In genomic region chr7:81934267-81934745, GRCm38 (mm10) we compare ENCODE assay signal across 8 mouse cellular contexts. TPM values are rescaled to one million over a fixed set of nuclear protein-coding genes. Genes with fewer than 3 reads are reported as not detected.
DNase-seq lines count a peak whose midpoint lies in the region; ATAC-seq lines count a peak whose summit lies in the region.

Gene Hdgfl3, minus strand, starts transcription at chr7:81934473.

- under 1% methylated on average over 62 of the region's 63 CpGs for WGBS in hindbrain, embryonic 13.5 days
- WGBS in lung, embryonic 16.5 days: under 1% methylated on average over 37 of the region's 63 CpGs

- peak within 1 kb of the TSS; percentile 99 for H3K27ac ChIP-seq in hindbrain, embryonic 13.5 days
- peak within 1 kb of the TSS; percentile 50 for H3K27ac ChIP-seq in lung, embryonic 16.5 days (ENCODE audit: low read length)

- ATAC-seq in hindbrain, embryonic 13.5 days (ENCODE audit: low FRiP score): peak; percentile 90
- ATAC-seq in lung, embryonic 16.5 days (ENCODE audit: low read depth): peak; percentile 89

- H3K4me1 ChIP-seq in hindbrain, embryonic 13.5 days (replicated peaks): peaks cover 45% of the 10 kb centered on the region
- no peaks in the 10 kb centered on the region; the same call in 1 of the 2 replicates for H3K4me1 ChIP-seq in lung, embryonic 16.5 days (replicated peaks; ENCODE audit: control insufficient read depth, insufficient read depth, low read length)

- no peaks in the 10 kb centered on the region for H3K36me3 ChIP-seq in hindbrain, embryonic 13.5 days
- H3K36me3 ChIP-seq in lung, embryonic 16.5 days (ENCODE audit: control insufficient read depth, insufficient read depth, low read length): no peaks in the 10 kb centered on the region

- H3K4me3 ChIP-seq in hindbrain, embryonic 13.5 days: peak within 1 kb of the TSS; percentile 93
- H3K4me3 ChIP-seq in lung, embryonic 16.5 days (ENCODE audit: low read length): peak within 1 kb of the TSS; percentile 77

- peak within 1 kb of the TSS; percentile 74 for H3K4me2 ChIP-seq in hindbrain, embryonic 13.5 days
- H3K4me2 ChIP-seq in lung, embryonic 16.5 days (ENCODE audit: low read depth, low read length): peak within 1 kb of the TSS; percentile 87

- peak within 1 kb of the TSS; percentile 99 for H3K9ac ChIP-seq in hindbrain, embryonic 13.5 days
- peak within 1 kb of the TSS; percentile 80 for H3K9ac ChIP-seq in lung, embryonic 16.5 days (ENCODE audit: low read length)

- no peaks in the 10 kb centered on the region for H3K9me3 ChIP-seq in hindbrain, embryonic 13.5 days
- H3K9me3 ChIP-seq in lung, embryonic 16.5 days (ENCODE audit: control insufficient read depth, low read length): no peaks in the 10 kb centered on the region

- no peaks in the 10 kb centered on the region for H3K27me3 ChIP-seq in hindbrain, embryonic 13.5 days
- peaks cover 32% of the 10 kb centered on the region for H3K27me3 ChIP-seq in lung, embryonic 16.5 days (ENCODE audit: control insufficient read depth, insufficient read depth, low read depth, low read length)

- peak; percentile 59 for DNase-seq in T-cell, adult 2 months (ENCODE audit: low spot score)
- peak; percentile 93 to 94 for DNase-seq in cerebellum, postnatal 10 days
- peak; percentile 67 to 77 for DNase-seq in frontal cortex, postnatal 36 days (ENCODE audit: low spot score in 2 of 2)
- DNase-seq in layer of hippocampus, postnatal 14 days (ENCODE audit: low spot score in 2 of 2): peak; percentile 79 to 84
- DNase-seq in right cerebral cortex, adult 18-20 months: peak; percentile 85
- peak; percentile 57 to 77 for DNase-seq in urinary bladder, postnatal 36 days (ENCODE audit: low spot score in 2 of 2)

RNA-seq across cellular contexts. Expression of gene Hdgfl3, which starts in this region (rescaled TPM):
- polyA plus RNA-seq in hindbrain, embryonic 13.5 days (2015; fragmentation: Nextera tagmentation; extraction: Ambion mirVana): 61.4 and 62.5 TPM in 2 replicates
- 10 to 100 TPM; 54.9 to 58.9 TPM for total RNA-seq in layer of hippocampus, postnatal 14 days (2021)
- 6.6 and 7.4 TPM in 2 replicates for polyA plus RNA-seq in lung, embryonic 16.5 days (2015; fragmentation: Nextera tagmentation; extraction: Ambion mirVana)

Comparison
In these comparisons a context has a peak if more than half of its experiments do, and no peak if none do; other contexts are left out.
1. Peak in every context shown above with its lines: DNase-seq, ATAC-seq, H3K4me3 ChIP-seq and H3K27ac ChIP-seq.